Mouse (Mus musculus) spleen, adult 2 months (tissue): ENCODE measurements around the gene Abcc1.

Experiments used
- CTCF ChIP-seq: fragments of 200-500 bp; IDR thresholded peaks from 2 replicates; pipeline ENCODE4 v1.5.1; 2011; ENCODE audit warnings: mild to moderate bottlenecking, inconsistent platforms; ENCODE audit not compliant: insufficient read depth, insufficient read length, insufficient replicate concordance; ENCODE audit errors: extremely low read depth
- POLR2A ChIP-seq: fragments of 200-500 bp; IDR thresholded peaks from 2 replicates; pipeline ENCODE4 v1.6.1; 2011; ENCODE audit warnings: low read depth, low read length, inconsistent platforms

DNA sequence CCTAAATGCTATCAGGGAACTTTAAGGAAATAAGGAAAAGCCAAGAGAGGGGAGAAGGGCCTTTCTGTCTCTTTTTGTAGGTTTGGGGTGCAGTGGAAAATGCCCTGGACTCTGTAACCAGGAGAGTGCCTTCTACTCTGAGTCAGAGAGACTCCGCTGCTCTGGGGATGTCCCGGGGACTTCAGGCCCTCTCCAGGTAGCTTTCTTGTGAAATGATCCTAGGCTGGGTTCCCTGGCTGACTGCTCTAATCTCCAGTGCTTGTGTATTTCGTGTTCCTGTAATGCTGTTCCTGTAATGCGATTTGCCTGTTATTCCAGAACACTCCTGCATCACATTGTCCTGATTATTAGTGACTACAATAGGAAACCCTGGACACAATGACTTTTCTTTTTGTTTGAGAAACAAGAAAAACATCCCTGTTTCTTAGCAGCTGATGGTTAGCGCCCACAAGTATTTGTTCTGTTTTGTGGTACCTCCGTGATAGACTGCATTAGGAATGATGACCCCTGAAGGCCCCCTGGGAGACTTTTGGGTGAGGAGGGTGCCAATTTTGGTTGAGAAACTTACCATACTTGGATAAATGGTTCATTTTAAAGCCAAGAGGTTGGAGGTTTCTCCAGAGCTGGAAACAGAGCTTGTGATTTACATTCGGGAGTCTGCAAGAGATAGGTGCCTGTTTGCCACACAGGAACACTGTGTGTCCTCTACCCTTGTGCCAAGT lies 902 bp downstream of the Abcc1 start:
- no peak for TF ChIP-seq CTCF
- no peak for TF ChIP-seq POLR2A
